Comparison of ENCODE assay signal across 8 mouse cellular contexts in the genomic region with DNA sequence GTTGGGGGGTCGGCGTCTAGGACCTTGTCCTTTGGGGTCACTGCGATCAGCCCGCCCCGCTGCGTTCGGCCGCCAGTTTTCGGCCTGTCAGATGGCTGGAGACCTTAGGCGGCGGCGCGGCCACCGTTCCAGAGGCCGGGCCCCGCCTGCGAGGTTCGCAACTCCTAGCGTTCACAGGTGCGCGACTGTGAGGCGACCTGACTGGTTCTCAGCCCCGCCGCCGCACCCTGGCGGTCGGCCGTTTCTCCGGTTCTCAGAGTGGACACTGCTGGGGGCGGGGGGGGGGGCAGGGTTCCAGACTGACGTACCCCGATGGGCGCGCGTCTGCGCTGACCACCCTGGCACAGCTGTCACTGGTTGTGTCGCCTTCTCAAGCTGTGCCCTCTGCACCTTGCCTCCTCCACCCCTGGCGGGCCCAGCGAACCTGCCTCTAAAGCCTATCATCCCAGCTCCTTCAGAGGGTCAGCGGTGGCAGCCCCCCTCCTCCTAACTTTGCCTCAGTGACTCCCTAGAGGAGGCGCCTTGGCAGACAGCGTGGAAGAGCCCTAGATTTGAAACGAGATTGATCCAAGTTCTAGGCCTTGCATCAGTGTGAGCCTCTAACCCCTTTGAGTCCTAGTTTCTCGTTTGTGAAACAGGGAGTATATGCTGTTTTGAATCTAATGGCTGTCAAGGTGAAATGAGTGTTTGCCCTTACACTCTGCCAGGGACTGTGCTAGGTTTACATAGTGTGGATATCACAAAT. TPM values are rescaled to one million over a fixed set of nuclear protein-coding genes. Genes with fewer than 3 reads are reported as not detected.
DNase-seq lines count a peak whose midpoint lies in the region; ATAC-seq and TF ChIP-seq lines count a peak whose summit lies in the region.

No protein-coding gene starts in this region.

- H3K4me1 ChIP-seq in kidney, postnatal 0 days (replicated peaks; ENCODE audit: insufficient read depth, low read length), result peaks cover 13% of the 10 kb centered on the region
- peaks cover 3% of the 10 kb centered on the region; the same call in 1 of the 2 replicates for H3K4me1 ChIP-seq in brown adipose tissue, adult 24 weeks (ENCODE audit: control insufficient read depth, insufficient read depth, insufficient read length, low read length)
- peaks cover 19% of the 10 kb centered on the region for H3K4me1 ChIP-seq in forebrain, embryonic 16.5 days (replicated peaks; ENCODE audit: control insufficient read depth, insufficient read depth, low read length)
- peaks cover 33% of the 10 kb centered on the region for H3K4me1 ChIP-seq in liver, embryonic 16.5 days (ENCODE audit: control insufficient read depth, low read depth, low read length)

- peak overlapping the region; percentile 83 for H3K4me2 ChIP-seq in kidney, postnatal 0 days (ENCODE audit: low read length)
- peak overlapping the region; percentile 97 for H3K4me2 ChIP-seq in forebrain, embryonic 16.5 days (ENCODE audit: low read length)
- peak overlapping the region; percentile 98 for H3K4me2 ChIP-seq in liver, embryonic 16.5 days (ENCODE audit: low read depth, low read length)

- no peaks in the 10 kb centered on the region for H3K27me3 ChIP-seq in kidney, postnatal 0 days (ENCODE audit: insufficient read depth, low read length)
- H3K27me3 ChIP-seq in forebrain, embryonic 16.5 days (replicated peaks; ENCODE audit: control insufficient read depth, insufficient read depth, low read length), result no peaks in the 10 kb centered on the region
- no peaks in the 10 kb centered on the region for H3K27me3 ChIP-seq in liver, embryonic 16.5 days (ENCODE audit: control insufficient read depth, insufficient read depth, low read depth, low read length)

- peak; percentile 40 for ATAC-seq in kidney, postnatal 0 days (replicated peaks; ENCODE audit: low FRiP score, low read depth)
- peak; percentile 4; the same call in 1 of the 2 replicates for ATAC-seq in forebrain, embryonic 16.5 days
- peak; percentile 7 for ATAC-seq in liver, embryonic 16.5 days (ENCODE audit: low read depth)

- H3K27ac ChIP-seq in kidney, postnatal 0 days, result peak overlapping the region; percentile 98
- peak overlapping the region; percentile 71 for H3K27ac ChIP-seq in brown adipose tissue, adult 24 weeks (replicated peaks; ENCODE audit: low read depth, low read length)
- peak overlapping the region; percentile 100 for H3K27ac ChIP-seq in forebrain, embryonic 16.5 days (ENCODE audit: low read length)
- peak overlapping the region; percentile 98 for H3K27ac ChIP-seq in liver, embryonic 16.5 days (ENCODE audit: low read length)

- DNase-seq in kidney, postnatal 0 days (ENCODE audit: low spot score), result peak; percentile 32
- DNase-seq in kidney, adult 18-20 months, result no peak
- no peak for DNase-seq in embryo, embryonic 11 days
- no peak for DNase-seq in spleen, postnatal 14 days (ENCODE audit: low spot score in 2 of 2)
- no peak for DNase-seq in adrenal gland, postnatal 10 days

- H3K36me3 ChIP-seq in kidney, postnatal 0 days (ENCODE audit: insufficient read depth, low read length), result peaks cover 41% of the 10 kb centered on the region
- H3K36me3 ChIP-seq in forebrain, embryonic 16.5 days (ENCODE audit: control insufficient read depth, insufficient read depth), result peaks cover 25% of the 10 kb centered on the region
- peaks cover 39% of the 10 kb centered on the region for H3K36me3 ChIP-seq in liver, embryonic 16.5 days (ENCODE audit: control insufficient read depth, insufficient read depth)

- no peaks in the 10 kb centered on the region for H3K9me3 ChIP-seq in kidney, postnatal 0 days (replicated peaks; ENCODE audit: low read length)
- H3K9me3 ChIP-seq in forebrain, embryonic 16.5 days (ENCODE audit: control insufficient read depth, low read length), result no peaks in the 10 kb centered on the region
- no peaks in the 10 kb centered on the region for H3K9me3 ChIP-seq in liver, embryonic 16.5 days (replicated peaks; ENCODE audit: control insufficient read depth, low read length)

- H3K9ac ChIP-seq in kidney, postnatal 0 days (ENCODE audit: low read depth, low read length), result peak overlapping the region; percentile 86
- peak overlapping the region; percentile 92 for H3K9ac ChIP-seq in forebrain, embryonic 16.5 days (replicated peaks; ENCODE audit: low read depth, low read length)
- peak overlapping the region; percentile 86 for H3K9ac ChIP-seq in liver, embryonic 16.5 days (ENCODE audit: low read depth, low read length)

- H3K4me3 ChIP-seq in kidney, postnatal 0 days (replicated peaks; ENCODE audit: low read depth, low read length), result peak overlapping the region; percentile 81
- H3K4me3 ChIP-seq in brown adipose tissue, adult 24 weeks (ENCODE audit: insufficient read depth, low read depth, low read length), result peak overlapping the region; percentile 73
- peak overlapping the region; percentile 80 for H3K4me3 ChIP-seq in forebrain, embryonic 16.5 days (replicated peaks; ENCODE audit: low read length)
- H3K4me3 ChIP-seq in liver, embryonic 16.5 days (ENCODE audit: low read depth, low read length), result peak overlapping the region; percentile 84

- TF ChIP-seq CTCF in kidney, postnatal 0 days (IDR thresholded peaks at IDR 0.05; ENCODE audit: low read depth), result 0 out of 2 replicates have a peak, but pooled peaks have one; percentile 12

- WGBS in kidney, postnatal 0 days, result under 1% methylated on average over 43 of the region's 44 CpGs
- 1% methylated on average over 41 of the region's 44 CpGs for WGBS in forebrain, embryonic 16.5 days
- under 1% methylated on average over 44 of the region's 44 CpGs for WGBS in liver, embryonic 16.5 days (ENCODE audit: insufficient replicate concordance)

RNA-seq across cellular contexts. Expression of a gene that starts 0.9 kb away (rescaled TPM):
- 25.0 and 26.8 TPM in 2 replicates for polyA plus RNA-seq in kidney, postnatal 0 days (2015; fragmentation: Nextera tagmentation; extraction: Ambion mirVana)
- polyA plus RNA-seq in brown adipose tissue, adult 24 weeks (2012; ENCODE audit: insufficient read depth, insufficient read length, missing spikeins), result 14.8 and 17.4 TPM in 2 replicates
- polyA plus RNA-seq in forebrain, embryonic 16.5 days (2015; fragmentation: Nextera tagmentation; extraction: Ambion mirVana), result 22.6 and 30.3 TPM in 2 replicates
- 14.4 and 19.0 TPM in 2 replicates for polyA plus RNA-seq in liver, embryonic 16.5 days (2015; fragmentation: Nextera tagmentation; extraction: Ambion mirVana)
- total RNA-seq in adrenal gland, postnatal 10 days (2021), result 10 to 100 TPM; 40.5 to 43.7 TPM

RNA-seq across cellular contexts. Expression of a gene that starts 10.3 kb away (rescaled TPM):
- 66.2 and 69.0 TPM in 2 replicates for polyA plus RNA-seq in kidney, postnatal 0 days (2015; fragmentation: Nextera tagmentation; extraction: Ambion mirVana)
- 53.6 and 56.4 TPM in 2 replicates for polyA plus RNA-seq in brown adipose tissue, adult 24 weeks (2012; ENCODE audit: insufficient read depth, insufficient read length, missing spikeins)
- 65.0 and 74.0 TPM in 2 replicates for polyA plus RNA-seq in forebrain, embryonic 16.5 days (2015; fragmentation: Nextera tagmentation; extraction: Ambion mirVana)
- 37.4 and 38.5 TPM in 2 replicates for polyA plus RNA-seq in liver, embryonic 16.5 days (2015; fragmentation: Nextera tagmentation; extraction: Ambion mirVana)
- 10 to 100 TPM; 58.2 to 59.4 TPM for total RNA-seq in adrenal gland, postnatal 10 days (2021)

RNA-seq across cellular contexts. Expression of a gene that starts 10.3 kb away (rescaled TPM):
- 940 and 1,050 TPM in 2 replicates for polyA plus RNA-seq in kidney, postnatal 0 days (2015; fragmentation: Nextera tagmentation; extraction: Ambion mirVana)
- polyA plus RNA-seq in brown adipose tissue, adult 24 weeks (2012; ENCODE audit: insufficient read depth, insufficient read length, missing spikeins), result 701 and 753 TPM in 2 replicates
- 493 and 512 TPM in 2 replicates for polyA plus RNA-seq in forebrain, embryonic 16.5 days (2015; fragmentation: Nextera tagmentation; extraction: Ambion mirVana)
- 440 and 454 TPM in 2 replicates for polyA plus RNA-seq in liver, embryonic 16.5 days (2015; fragmentation: Nextera tagmentation; extraction: Ambion mirVana)
- 1,000 to 10,000 TPM; 1,154 to 1,182 TPM for total RNA-seq in adrenal gland, postnatal 10 days (2021)

RNA-seq across cellular contexts. Expression of a gene that starts 13.7 kb away (rescaled TPM):
- 42.3 and 47.6 TPM in 2 replicates for polyA plus RNA-seq in kidney, postnatal 0 days (2015; fragmentation: Nextera tagmentation; extraction: Ambion mirVana)
- 9.8 and 11.3 TPM in 2 replicates for polyA plus RNA-seq in brown adipose tissue, adult 24 weeks (2012; ENCODE audit: insufficient read depth, insufficient read length, missing spikeins)
- polyA plus RNA-seq in forebrain, embryonic 16.5 days (2015; fragmentation: Nextera tagmentation; extraction: Ambion mirVana), result 30.1 and 31.0 TPM in 2 replicates
- polyA plus RNA-seq in liver, embryonic 16.5 days (2015; fragmentation: Nextera tagmentation; extraction: Ambion mirVana), result 15.3 and 17.7 TPM in 2 replicates
- total RNA-seq in adrenal gland, postnatal 10 days (2021), result 10 to 100 TPM; 21.6 to 26.1 TPM

RNA-seq across cellular contexts. Expression of a gene that starts 20.8 kb away (rescaled TPM):
- polyA plus RNA-seq in kidney, postnatal 0 days (2015; fragmentation: Nextera tagmentation; extraction: Ambion mirVana), result 17.0 and 19.1 TPM in 2 replicates
- 7.3 and 15.5 TPM in 2 replicates for polyA plus RNA-seq in brown adipose tissue, adult 24 weeks (2012; ENCODE audit: insufficient read depth, insufficient read length, missing spikeins)
- polyA plus RNA-seq in forebrain, embryonic 16.5 days (2015; fragmentation: Nextera tagmentation; extraction: Ambion mirVana), result 34.0 and 41.3 TPM in 2 replicates
- 48.0 and 53.7 TPM in 2 replicates for polyA plus RNA-seq in liver, embryonic 16.5 days (2015; fragmentation: Nextera tagmentation; extraction: Ambion mirVana)
- 10 to 100 TPM; 14.3 to 15.9 TPM for total RNA-seq in adrenal gland, postnatal 10 days (2021)
